Mouse (Mus musculus): Measurements from ENCODE around the gene 1700129C05Rik. TPM values are rescaled to one million over a fixed set of nuclear protein-coding genes. Genes with fewer than 3 reads are reported as not detected.

1700129C05Rik gene
- total RNA-seq (2017), result not detected in 2 replicates

DNA sequence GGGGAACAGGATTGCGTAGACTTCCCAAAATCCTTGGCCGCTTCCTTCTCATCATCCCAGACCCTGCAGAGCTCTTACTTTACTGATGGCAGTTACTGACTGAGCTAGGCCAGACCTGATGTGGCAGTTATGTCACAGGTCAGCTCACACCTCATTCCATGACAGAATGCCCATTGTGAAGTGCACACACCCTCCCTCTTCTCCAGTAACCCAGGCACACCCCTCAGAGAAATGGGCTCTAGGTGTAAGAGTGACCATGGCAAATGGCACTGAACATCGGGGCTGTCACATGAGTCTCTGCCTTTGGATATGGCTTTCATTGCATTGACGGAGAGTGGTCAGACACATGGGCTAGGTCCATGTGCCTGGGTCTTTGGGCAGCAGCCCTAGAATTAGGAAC, at the start of gene 1700129C05Rik:
Gene 1700129C05Rik (minus strand): TSS at position 101 of the 400 bp plus-strand sequence.
- no peak for ATAC-seq (ENCODE audit: extremely low read depth, insufficient number of reproducible peaks, low FRiP score, poor library complexity, severe bottlenecking)

DNA sequence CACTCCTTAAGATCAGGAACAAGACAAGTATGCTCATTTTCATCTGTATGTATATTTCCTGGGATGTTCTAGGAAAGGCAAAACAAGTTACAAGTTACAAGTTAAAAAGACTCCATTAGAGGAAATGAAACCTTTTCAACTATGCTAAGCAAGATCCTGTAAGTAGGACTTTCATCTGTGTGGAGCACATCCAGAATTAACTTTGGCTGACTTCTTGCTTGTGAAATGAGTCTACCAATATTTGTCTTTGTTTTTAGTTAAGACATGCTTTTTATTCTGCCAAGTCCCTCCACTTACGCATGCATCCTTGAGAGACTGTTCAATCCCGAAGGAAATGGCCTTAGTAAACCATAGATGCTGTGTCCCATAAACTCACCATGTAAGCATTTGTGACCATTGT, 43.4 kb upstream of the 1700129C05Rik start:
- ATAC-seq (ENCODE audit: extremely low read depth, insufficient number of reproducible peaks, low FRiP score, poor library complexity, severe bottlenecking), result no peak

DNA sequence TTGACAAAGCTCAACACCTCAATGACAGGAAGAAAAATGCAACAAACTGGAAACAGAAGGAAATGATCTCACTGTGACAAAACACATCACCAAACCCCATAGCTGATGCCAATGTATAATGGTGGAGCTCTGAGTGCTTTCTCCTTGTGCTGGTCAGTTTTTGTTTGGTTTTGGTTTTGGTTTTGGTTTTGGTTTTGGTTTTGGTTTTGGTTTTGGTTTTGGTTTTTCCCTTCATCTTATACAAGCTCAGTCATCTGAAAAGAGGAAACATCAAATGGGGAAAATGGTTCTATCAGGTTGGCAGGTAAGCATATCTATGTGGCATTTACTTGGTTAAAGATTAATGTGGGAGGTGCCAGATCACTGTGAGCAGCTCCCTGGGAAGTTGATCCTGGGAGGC, 42.8 kb upstream of the 1700129C05Rik start:
- no peak for ATAC-seq (ENCODE audit: extremely low read depth, insufficient number of reproducible peaks, low FRiP score, poor library complexity, severe bottlenecking)

DNA sequence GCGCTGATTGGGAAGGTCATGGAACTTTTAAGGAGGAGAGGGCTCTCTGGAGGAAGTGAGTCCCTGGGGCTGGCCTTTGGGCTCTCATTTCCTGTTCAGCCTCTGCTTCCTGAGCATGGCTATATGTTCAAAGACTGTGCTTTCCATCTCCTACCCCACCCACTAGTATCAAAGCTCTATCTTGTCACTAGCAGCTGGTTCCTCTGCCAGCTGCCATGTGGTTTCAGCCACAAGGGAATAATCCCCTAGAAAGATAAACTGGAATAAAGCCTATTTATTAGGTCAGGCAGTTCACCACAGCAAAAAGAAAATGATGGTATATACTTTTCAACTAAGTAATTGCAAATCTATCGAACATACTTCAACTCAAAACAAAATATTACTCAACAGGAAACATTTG, 40.0 kb upstream of the 1700129C05Rik start:
- no peak for ATAC-seq (ENCODE audit: extremely low read depth, insufficient number of reproducible peaks, low FRiP score, poor library complexity, severe bottlenecking)

DNA sequence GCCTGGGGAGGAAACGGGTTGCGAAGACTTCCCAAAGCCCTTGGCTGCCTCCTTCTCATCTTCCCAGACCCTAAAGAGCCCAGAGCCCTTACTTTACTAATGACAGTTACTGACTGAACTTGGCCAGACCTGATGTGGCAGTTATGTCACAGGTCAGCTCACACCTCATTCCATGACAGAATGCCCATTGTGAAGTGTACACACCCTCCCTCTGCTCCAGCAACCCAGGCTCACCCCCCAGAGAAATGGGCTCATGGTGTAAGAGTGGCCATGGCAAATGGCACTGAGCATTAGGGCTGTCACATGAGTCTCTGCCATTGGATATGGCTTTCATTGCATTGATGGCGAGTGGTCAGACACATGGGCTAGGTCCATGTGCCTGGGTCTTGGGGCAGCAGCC, 36.0 kb upstream of the 1700129C05Rik start, which contains the start of gene Gm5142:
Gene Gm5142 (minus strand): TSS at position 101 of the 400 bp plus-strand sequence.
- no peak for ATAC-seq (ENCODE audit: extremely low read depth, insufficient number of reproducible peaks, low FRiP score, poor library complexity, severe bottlenecking)

DNA sequence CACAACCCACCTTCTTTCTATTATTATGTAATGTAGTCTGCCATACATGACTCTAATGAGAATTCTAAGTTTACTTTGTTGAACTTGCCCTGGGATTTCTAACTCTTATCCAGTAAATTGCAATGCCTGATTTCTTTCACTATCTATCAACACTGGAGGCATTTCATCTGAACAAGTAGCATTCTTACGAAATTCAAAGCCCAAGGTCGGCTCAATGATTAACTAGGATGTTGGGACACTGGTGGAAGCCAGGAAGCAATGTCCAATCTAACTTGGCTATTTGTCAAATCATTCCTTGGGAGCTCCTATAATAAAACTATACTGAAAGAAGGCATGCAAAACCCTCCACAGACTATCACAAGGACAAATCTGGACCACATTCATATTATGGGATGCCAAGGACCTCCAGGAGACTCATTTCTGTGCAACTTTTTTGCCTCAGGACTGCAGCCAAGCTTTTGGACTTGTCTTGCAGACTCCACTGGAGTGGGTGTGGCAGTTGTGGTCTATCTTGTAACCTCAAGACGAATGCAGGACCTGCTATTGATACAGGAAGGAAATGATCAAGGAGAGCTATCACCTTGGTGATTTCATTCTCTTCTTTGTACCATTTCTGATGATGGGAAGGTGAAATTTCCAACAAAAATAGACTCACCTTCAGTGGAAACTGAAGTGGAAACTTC, 14.5 kb upstream of the 1700129C05Rik start:
- ATAC-seq (ENCODE audit: extremely low read depth, insufficient number of reproducible peaks, low FRiP score, poor library complexity, severe bottlenecking), result no peak

DNA sequence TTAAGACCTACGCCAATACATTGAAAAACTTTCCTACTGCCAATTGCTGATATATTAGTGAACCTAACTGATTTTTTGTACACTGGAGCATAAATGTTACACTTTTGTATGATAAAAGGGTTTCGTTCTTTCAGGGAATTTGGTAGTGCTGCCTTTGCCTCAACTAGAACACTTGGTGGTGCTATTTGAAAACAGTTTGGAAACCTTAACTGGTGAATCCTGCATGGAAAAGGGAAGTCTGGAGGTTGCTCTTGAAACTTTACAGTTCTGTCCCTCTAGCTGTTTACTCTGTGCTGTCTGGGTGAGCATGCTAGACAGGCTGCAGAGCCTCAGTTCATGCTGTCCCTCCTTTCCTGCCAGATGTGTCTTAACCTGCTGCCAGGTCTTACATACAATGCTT, 12.9 kb upstream of the 1700129C05Rik start:
- no peak for ATAC-seq (ENCODE audit: extremely low read depth, insufficient number of reproducible peaks, low FRiP score, poor library complexity, severe bottlenecking)

DNA sequence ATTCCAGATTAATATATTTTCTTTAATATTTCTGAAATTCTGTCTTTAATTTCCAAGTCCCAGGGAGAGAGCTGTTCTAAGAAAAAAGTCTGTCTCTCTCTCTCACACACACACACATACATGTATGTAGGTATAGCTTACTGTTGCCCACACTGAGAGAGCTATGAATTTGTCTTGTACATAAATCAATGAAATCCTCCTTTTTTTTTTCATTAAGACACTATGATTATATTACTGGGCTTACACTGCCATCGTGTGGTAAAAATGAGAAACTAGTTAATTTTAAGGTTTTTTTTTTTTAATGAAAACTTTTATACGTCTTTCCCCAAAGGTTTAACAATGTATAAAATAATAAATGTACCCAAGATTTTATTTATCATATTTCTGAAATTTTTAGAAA, 28.4 kb downstream of the 1700129C05Rik start:
- no peak for ATAC-seq (ENCODE audit: extremely low read depth, insufficient number of reproducible peaks, low FRiP score, poor library complexity, severe bottlenecking)

DNA sequence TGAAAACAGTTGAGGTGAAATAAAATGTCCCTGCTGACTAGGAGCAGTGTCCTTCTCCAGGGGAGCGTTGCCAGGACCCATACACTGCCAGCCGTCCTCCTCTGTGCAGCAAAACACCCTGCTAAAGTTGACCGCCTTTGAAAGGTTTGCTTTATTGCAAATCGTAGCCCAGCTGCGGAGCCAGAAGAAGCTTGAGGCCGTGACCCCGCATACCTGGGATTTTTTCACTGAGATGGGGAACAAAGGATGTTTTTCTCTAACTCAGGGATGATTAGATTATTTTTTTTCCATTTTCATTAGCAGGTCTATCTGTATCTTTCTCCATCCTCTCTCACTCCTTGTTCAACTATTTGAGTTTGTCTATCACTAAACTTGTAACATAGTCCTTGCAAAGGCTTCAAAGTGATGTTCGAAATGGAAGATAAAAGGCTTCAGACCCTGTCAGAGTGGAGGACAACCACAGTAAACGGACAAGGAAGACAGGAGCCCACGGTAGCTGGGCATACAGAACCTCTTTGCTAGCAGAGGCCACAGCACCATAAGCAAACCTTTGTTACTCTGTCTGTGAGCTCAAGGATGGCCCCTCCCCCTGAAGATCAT, 38.6 kb downstream of the 1700129C05Rik start:
- no peak for ATAC-seq (ENCODE audit: extremely low read depth, insufficient number of reproducible peaks, low FRiP score, poor library complexity, severe bottlenecking)

DNA sequence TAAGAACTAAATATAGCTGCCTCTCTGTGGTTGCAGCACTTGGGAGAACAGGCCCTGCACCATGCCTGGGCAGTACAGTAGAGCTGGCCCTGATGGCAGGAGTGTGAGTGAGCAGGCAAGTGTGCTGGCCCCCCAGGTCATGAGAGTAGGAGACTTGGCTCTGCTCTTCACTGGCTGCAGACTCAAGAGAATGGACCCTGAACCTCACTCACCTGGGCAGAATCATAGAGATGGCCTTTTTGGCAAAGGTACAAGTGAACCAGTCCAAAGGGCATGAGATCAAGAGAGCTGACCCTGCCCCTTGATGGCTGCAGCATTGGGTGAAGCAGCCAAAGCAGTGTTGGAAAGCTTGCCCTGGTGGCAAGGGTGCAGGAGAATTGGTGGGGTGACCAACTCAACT, 49.1 kb downstream of the 1700129C05Rik start:
- no peak for ATAC-seq (ENCODE audit: extremely low read depth, insufficient number of reproducible peaks, low FRiP score, poor library complexity, severe bottlenecking)

DNA sequence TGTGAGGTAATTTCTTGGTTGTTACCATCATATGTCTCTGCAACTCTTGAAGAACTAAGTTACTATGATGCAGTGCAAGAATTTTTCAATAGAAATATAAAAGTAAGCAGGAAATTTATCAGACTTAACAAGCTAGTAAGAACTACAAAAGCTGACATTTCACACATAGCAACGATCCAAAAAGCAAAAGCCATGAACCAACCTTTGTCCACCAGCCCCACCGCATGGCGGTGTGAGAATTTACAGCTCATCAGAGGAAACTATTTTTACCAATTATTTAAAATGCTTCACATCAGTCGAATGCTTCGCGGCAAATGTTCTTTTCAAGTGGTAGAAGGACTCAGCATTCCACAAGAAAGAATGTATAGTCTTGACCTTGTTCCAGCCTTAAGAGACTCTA, 58.3 kb downstream of the 1700129C05Rik start:
- no peak for ATAC-seq (ENCODE audit: extremely low read depth, insufficient number of reproducible peaks, low FRiP score, poor library complexity, severe bottlenecking)

Other genes with a start within 250 kb of the 1700129C05Rik start
- not detected in 2 replicates for gene Gm5142, start 35.9 kb upstream of the 1700129C05Rik start, total RNA-seq (2017)
- gene Rcbtb1, start 58.3 kb upstream of the 1700129C05Rik start, total RNA-seq (2017), result 32.4 and 33.6 TPM in 2 replicates
- gene Gm6904, start 117.3 kb upstream of the 1700129C05Rik start, total RNA-seq (2017), result 2.3 and 7.1 TPM in 2 replicates
- gene Phf11a, start 154.6 kb upstream of the 1700129C05Rik start, total RNA-seq (2017), result 2.8 and 5.9 TPM in 2 replicates
- gene Phf11b, start 198.5 kb upstream of the 1700129C05Rik start, total RNA-seq (2017), result 49.8 and 55.0 TPM in 2 replicates
- 3.4 and 6.6 TPM in 2 replicates for gene Phf11d, start 222.6 kb upstream of the 1700129C05Rik start, total RNA-seq (2017)